Mouse (Mus musculus): ENCODE results near the gene Fn3krp.
A peak's percentile ranks its signal among the peaks of the same experiment; 100 is the strongest.

The Fn3krp gene

GRCm38 (mm10) chr11:121420830-121421552, at the start of gene Fn3krp:
Gene Fn3krp, plus strand, starts transcription at chr11:121421401.
- DNase-seq (ENCODE audit: low read depth, low spot score): peak; percentile 99

GRCm38 (mm10) chr11:121373305-121373704, 47.9 kb upstream of the Fn3krp start:
- no peak for DNase-seq (ENCODE audit: low read depth, low spot score)

- peak; percentile 61 for DNase-seq (ENCODE audit: low read depth, low spot score)
Observed at GRCm38 (mm10) chr11:121378644-121379043, 42.6 kb upstream of the Fn3krp start.

GRCm38 (mm10) chr11:121380294-121380693, 40.9 kb upstream of the Fn3krp start:
- DNase-seq (ENCODE audit: low read depth, low spot score): no peak

- DNase-seq (ENCODE audit: low read depth, low spot score): peak; percentile 99
Observed at GRCm38 (mm10) chr11:121387750-121388553, 33.2 kb upstream of the Fn3krp start, which contains the start of gene Rab40b. Gene Rab40b, minus strand, starts transcription at chr11:121388251.

GRCm38 (mm10) chr11:121388554-121388945, 32.7 kb upstream of the Fn3krp start:
- no peak for DNase-seq (ENCODE audit: low read depth, low spot score)

GRCm38 (mm10) chr11:121390793-121391192, 30.4 kb upstream of the Fn3krp start:
- DNase-seq (ENCODE audit: low read depth, low spot score): no peak

- DNase-seq (ENCODE audit: low read depth, low spot score): no peak
Observed at GRCm38 (mm10) chr11:121392405-121392804, 28.8 kb upstream of the Fn3krp start.

GRCm38 (mm10) chr11:121407366-121408155, 13.6 kb upstream of the Fn3krp start:
- DNase-seq (ENCODE audit: low read depth, low spot score): no peak

GRCm38 (mm10) chr11:121414762-121415161, 6.4 kb upstream of the Fn3krp start:
- DNase-seq (ENCODE audit: low read depth, low spot score): no peak

- no peak for DNase-seq (ENCODE audit: low read depth, low spot score)
Observed at GRCm38 (mm10) chr11:121415351-121415750, 5.8 kb upstream of the Fn3krp start.

GRCm38 (mm10) chr11:121417971-121418370, 3.2 kb upstream of the Fn3krp start:
- no peak for DNase-seq (ENCODE audit: low read depth, low spot score)

GRCm38 (mm10) chr11:121418932-121419331, 2.3 kb upstream of the Fn3krp start:
- DNase-seq (ENCODE audit: low read depth, low spot score): no peak

- DNase-seq (ENCODE audit: low read depth, low spot score): no peak
Observed at GRCm38 (mm10) chr11:121420379-121420778, 822 bp upstream of the Fn3krp start.

GRCm38 (mm10) chr11:121421553-121422173, 462 bp downstream of the Fn3krp start:
- no peak for DNase-seq (ENCODE audit: low read depth, low spot score)

- no peak for DNase-seq (ENCODE audit: low read depth, low spot score)
Observed at GRCm38 (mm10) chr11:121433397-121433796, 12.2 kb downstream of the Fn3krp start.

GRCm38 (mm10) chr11:121434156-121435155, 13.3 kb downstream of the Fn3krp start, which contains the start of gene Fn3k:
Gene Fn3k, plus strand, starts transcription at chr11:121434913.
- peak; percentile 65 for DNase-seq (ENCODE audit: low read depth, low spot score)

- no peak for DNase-seq (ENCODE audit: low read depth, low spot score)
Observed at GRCm38 (mm10) chr11:121437236-121437635, 16.0 kb downstream of the Fn3krp start.

GRCm38 (mm10) chr11:121439686-121440292, 18.6 kb downstream of the Fn3krp start:
- no peak for DNase-seq (ENCODE audit: low read depth, low spot score)

GRCm38 (mm10) chr11:121441653-121442052, 20.5 kb downstream of the Fn3krp start:
- DNase-seq (ENCODE audit: low read depth, low spot score): no peak
